Mouse (Mus musculus) limb, embryonic 14.5 days (tissue): ENCODE measurements around the gene Sdc4. TPM values are rescaled to one million over a fixed set of nuclear protein-coding genes. Genes with fewer than 3 reads are reported as not detected.

Source experiments
- ATAC-seq: fragments of 200-750 bp; cut with Nextera tagmentation; 2 replicates; pipeline ENCODE4 v1.8.0; 2017; ENCODE audit warnings: low read depth, moderate number of reproducible peaks, moderate TSS enrichment; ENCODE audit not compliant: low FRiP score
- DNase-seq: peaks from one replicate; pipeline ENCODE4 v3.0.0-alpha.2; 2015; ENCODE audit warnings: low spot score
- H3K27ac ChIP-seq: fragments of 300-500 bp; sonication (generic); replicated peaks from 2 replicates; pipeline ENCODE4 v1.5.1; 2014; ENCODE audit warnings: low read depth, mild to moderate bottlenecking, low read length, moderate library complexity, mixed read lengths
- H3K27me3 ChIP-seq: fragments of 300-500 bp; sonication (generic); 2 replicates; pipeline ENCODE4 v1.6.1; 2014; ENCODE audit warnings: low read length, mixed read lengths; ENCODE audit not compliant: control insufficient read depth, insufficient read depth
- H3K36me3 ChIP-seq: fragments of 300-500 bp; sonication (generic); 2 replicates; pipeline ENCODE4 v1.6.1; 2014; ENCODE audit warnings: mild to moderate bottlenecking, low read length, moderate library complexity, mixed read lengths; ENCODE audit not compliant: control insufficient read depth, insufficient read depth
- H3K4me1 ChIP-seq: fragments of 300-500 bp; sonication (generic); 2 replicates; pipeline ENCODE4 v1.6.1; 2014; ENCODE audit warnings: antibody characterized with exemption, low read length, mixed read lengths; ENCODE audit not compliant: control insufficient read depth, insufficient read depth
- H3K4me2 ChIP-seq: fragments of 300-500 bp; sonication (generic); replicated peaks from 2 replicates; pipeline ENCODE4 v1.6.1; 2014; ENCODE audit warnings: low read depth, mild to moderate bottlenecking, low read length, moderate library complexity; ENCODE audit not compliant: severe bottlenecking
- H3K4me3 ChIP-seq: fragments of 300-500 bp; sonication (generic); replicated peaks from 2 replicates; pipeline ENCODE4 v1.5.1; 2014; ENCODE audit warnings: low read length
- H3K9ac ChIP-seq: fragments of 300-500 bp; sonication (generic); 2 replicates; pipeline ENCODE4 v1.6.1; 2014; ENCODE audit warnings: mild to moderate bottlenecking, low read depth, low read length, moderate library complexity; ENCODE audit not compliant: severe bottlenecking
- H3K9me3 ChIP-seq: fragments of 300-500 bp; sonication (generic); 2 replicates; pipeline ENCODE4 v1.6.1; 2016; ENCODE audit warnings: low read length; ENCODE audit not compliant: control insufficient read depth
- POLR2A ChIP-seq: fragments of 200-500 bp; IDR thresholded peaks from 2 replicates; pipeline ENCODE4 v1.8.0; 2012; ENCODE audit warnings: inconsistent platforms, mild to moderate bottlenecking, moderate library complexity, borderline replicate concordance; ENCODE audit not compliant: insufficient read depth, insufficient read length; ENCODE audit errors: extremely low read depth
- WGBS: fragments of 180-500 bp; shearing (Covaris S2); extraction: QIAGEN DNeasy Blood & Tissue Kit; methylation state at CpG from one replicate; pipeline ENCODE4 v1.1.7; 2014; 5-methylcytosine and 5-hydroxymethylcytosine counted together
- polyA plus RNA-seq, 2 experiments: library from polyadenylated mRNA; depleted of rRNA in 1 of 2; stranded (reverse) in 1 of 2; unstranded in 1 of 2; fragments of >200 nt; fragmentation: Nextera tagmentation in 1 of 2; extraction: Ambion mirVana in 1 of 2; gene quantifications; 2 replicates each; pipeline versions ENCODE4 v1.2.1 to v1.2.3; 2012 to 2014

The Sdc4 gene
- polyA plus RNA-seq, 2 experiments = 27.4 to 65.9 TPM

DNA sequence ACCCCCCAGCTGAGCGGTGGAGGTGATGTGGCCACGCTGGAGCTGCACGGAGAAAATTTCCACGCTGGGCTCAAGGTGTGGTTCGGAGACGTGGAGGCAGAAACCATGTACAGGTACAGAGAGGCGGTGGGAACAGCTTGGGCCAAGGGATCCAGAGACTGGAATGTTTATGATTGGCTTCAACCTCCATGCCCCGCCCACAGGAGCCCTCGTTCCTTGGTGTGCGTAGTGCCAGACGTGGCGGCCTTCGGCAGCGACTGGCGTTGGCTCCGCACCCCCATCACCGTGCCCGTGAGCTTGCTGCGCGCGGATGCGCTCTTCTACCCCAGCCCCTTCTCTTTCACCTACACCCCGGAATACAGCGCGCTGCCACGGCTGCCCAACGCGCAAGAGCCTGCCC is 29.5 kb downstream of the Sdc4 start:
- Histone ChIP-seq H3K27ac (no peak overlapping the region), H3K4me1 (peaks cover 9% of the 10 kb centered on the region), H3K9ac (peak overlapping the region; percentile 41; the same call in 1 of the 2 replicates), H3K27me3 (peaks cover 4% of the 10 kb centered on the region; the same call in 1 of the 2 replicates), H3K4me2 (peak overlapping the region; percentile 47), H3K36me3 (no peaks in the 10 kb centered on the region), H3K9me3 (no peaks in the 10 kb centered on the region), H3K4me3 (peak overlapping the region; percentile 18; the same call in 1 of the 2 replicates)
- 24% methylated on average over 28 of the region's 28 CpGs for WGBS
- ATAC-seq (0 out of 2 replicates have a peak, but pooled peaks have one; percentile 15), DNase-seq (no peak)
- no peak for TF ChIP-seq POLR2A

- WGBS = 3% methylated on average over 22 of the region's 22 CpGs
- ATAC-seq (no peak), DNase-seq (peak; percentile 69)
- H3K4me3 ChIP-seq = no peak overlapping the region
- no peak overlapping the region for H3K27ac ChIP-seq
- no peak for TF ChIP-seq POLR2A
- no peaks in the 10 kb centered on the region for H3K36me3 ChIP-seq
- no peaks in the 10 kb centered on the region for H3K9me3 ChIP-seq
- H3K4me2 ChIP-seq = no peak overlapping the region
- no peak overlapping the region for H3K9ac ChIP-seq
- peaks cover 19% of the 10 kb centered on the region for H3K4me1 ChIP-seq
- peaks cover 63% of the 10 kb centered on the region for H3K27me3 ChIP-seq
These were observed 36.0 kb downstream of the Sdc4 start for GRCm38 (mm10) chr2:164407708-164408107.

- DNase-seq (no peak), ATAC-seq (no peak)
- WGBS = 37% methylated on average over 5 of the region's 5 CpGs
- Histone ChIP-seq H3K36me3 (no peaks in the 10 kb centered on the region), H3K4me2 (peak overlapping the region; percentile 71), H3K27ac (peak overlapping the region; percentile 79; the same call in 1 of the 2 replicates), H3K4me1 (peaks cover 28% of the 10 kb centered on the region), H3K4me3 (peak overlapping the region; percentile 42), H3K27me3 (peaks cover 83% of the 10 kb centered on the region), H3K9ac (0 out of 2 replicates have a peak overlapping the region, but pooled peaks have one; percentile 62), H3K9me3 (no peaks in the 10 kb centered on the region)
- no peak for TF ChIP-seq POLR2A
These were observed 38.2 kb downstream of the Sdc4 start for GRCm38 (mm10) chr2:164405519-164405918.

DNA sequence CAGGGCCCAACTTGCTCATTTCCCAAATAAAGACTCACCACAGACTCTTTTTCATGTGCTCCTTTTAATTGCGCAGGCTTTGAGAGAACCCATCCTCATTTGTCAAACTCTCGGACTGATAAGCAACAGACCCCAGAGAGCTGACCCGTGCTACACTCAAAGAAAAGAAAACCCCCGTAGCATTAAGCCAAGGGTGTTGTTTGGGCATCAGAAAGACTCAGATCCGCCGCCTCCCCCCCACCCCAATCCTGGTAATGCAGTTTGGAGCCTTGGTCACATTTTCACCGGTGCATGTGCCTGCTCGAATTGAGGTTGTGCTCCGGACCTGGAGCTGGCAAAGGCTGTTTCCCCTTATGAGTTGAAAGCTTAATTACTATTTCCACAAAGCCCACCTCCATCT is 38.6 kb downstream of the Sdc4 start, which contains the start of gene Matn4:
TSS of gene Matn4 (minus strand) at position 101 of the 400 bp plus-strand sequence.
- no peak for DNase-seq
- no peak for TF ChIP-seq POLR2A
- Histone ChIP-seq H3K4me1 (peaks cover 30% of the 10 kb centered on the region), H3K27ac (peak within 1 kb of the TSS; percentile 79), H3K9ac (peak within 1 kb of the TSS; percentile 62), H3K9me3 (no peaks in the 10 kb centered on the region), H3K4me2 (peak within 1 kb of the TSS; percentile 71), H3K27me3 (peaks cover 88% of the 10 kb centered on the region), H3K36me3 (no peaks in the 10 kb centered on the region), H3K4me3 (peak within 1 kb of the TSS; percentile 42)
- 9% methylated on average over 9 of the region's 9 CpGs for WGBS
- ATAC-seq = no peak

DNA sequence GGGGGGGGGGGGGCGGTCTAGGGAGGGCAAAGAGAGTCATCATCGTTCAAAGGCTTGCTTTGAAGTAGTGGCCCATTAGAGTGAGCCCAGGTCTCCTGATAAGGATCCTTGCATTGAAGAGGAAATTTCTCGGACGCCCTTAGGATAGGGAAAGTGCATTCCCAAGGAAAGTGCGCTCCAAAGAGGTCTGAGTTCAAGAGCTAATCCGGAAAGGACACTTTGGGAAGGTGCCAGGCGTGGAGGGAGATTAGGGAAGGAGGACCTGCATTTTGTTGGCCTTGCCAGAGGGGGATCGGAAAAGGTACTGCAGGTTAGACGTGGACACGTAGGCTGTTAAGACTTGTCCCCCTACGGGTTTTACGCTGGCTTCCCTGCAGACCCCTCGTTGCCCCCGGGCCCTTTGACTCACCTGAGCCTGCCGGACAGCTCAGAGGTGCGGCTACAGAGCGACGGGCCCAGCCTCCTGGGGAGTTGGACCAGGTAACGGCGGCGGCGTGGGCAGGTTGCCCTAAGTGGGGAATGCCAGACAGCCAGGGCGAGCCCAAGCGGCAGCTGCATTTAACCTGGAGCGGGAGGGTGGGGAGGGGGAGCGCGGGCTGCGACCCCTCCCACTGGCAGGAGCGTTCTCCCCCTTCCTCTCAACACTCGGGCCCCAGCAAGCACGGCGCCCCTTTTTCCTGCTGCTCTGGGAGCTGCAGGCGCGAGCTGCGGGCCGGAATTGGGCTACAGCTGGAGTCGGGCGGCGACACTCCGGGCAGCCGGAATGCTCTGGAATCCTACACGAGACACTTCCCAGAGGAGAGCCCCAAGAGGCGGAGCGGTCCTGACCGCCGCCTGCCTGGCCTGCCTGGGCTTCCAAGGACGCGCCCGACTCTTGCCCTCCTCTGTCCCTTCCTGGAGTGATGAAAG is 39.4 kb downstream of the Sdc4 start:
- DNase-seq (peak; percentile 23), ATAC-seq (peak; percentile 47)
- no peak for TF ChIP-seq POLR2A
- Histone ChIP-seq H3K9ac (peak overlapping the region; percentile 62), H3K4me1 (peaks cover 30% of the 10 kb centered on the region), H3K27me3 (peaks cover 92% of the 10 kb centered on the region), H3K9me3 (no peaks in the 10 kb centered on the region), H3K4me2 (peak overlapping the region; percentile 71), H3K36me3 (peaks cover 6% of the 10 kb centered on the region), H3K4me3 (peak overlapping the region; percentile 42), H3K27ac (peak overlapping the region; percentile 79)
- WGBS = 2% methylated on average over 40 of the region's 49 CpGs
